Mouse (Mus musculus): ENCODE measurements at regions not wholly inside any gene's neighbourhood (a gene's known extent, or its start where the extent isn't known, plus 50 kb on each side); places are given as distances from the start of the nearest gene placed in this dataset.

DNA sequence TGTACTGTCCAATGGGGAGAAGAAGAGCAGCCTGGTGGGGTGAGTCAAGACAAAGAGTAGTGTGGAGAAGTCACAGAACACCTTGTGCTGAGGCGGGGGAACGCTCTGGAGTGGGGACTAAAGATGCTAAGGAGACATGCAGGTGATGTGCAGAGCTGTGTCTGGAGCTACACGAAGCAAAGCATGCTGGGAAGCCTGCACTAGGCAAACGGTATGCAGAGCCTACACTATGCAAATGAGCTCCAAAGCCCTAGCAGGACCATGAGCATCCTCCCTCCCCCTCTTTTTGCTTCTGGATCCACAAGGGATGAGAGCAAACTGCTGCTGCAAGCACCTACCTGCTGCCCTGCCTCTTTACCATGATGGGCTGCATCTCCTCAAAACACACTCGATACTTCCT, 73.1 kb upstream of the Zc3h12a start:
- no peak for TF ChIP-seq POLR2A (IDR thresholded peaks at IDR 0.05; ENCODE audit: insufficient read depth, low read depth, low read length)
- no peak for TF ChIP-seq CTCF (IDR thresholded peaks at IDR 0.05; ENCODE audit: insufficient read depth, low read depth, low read length)
